Mouse (Mus musculus): ENCODE results near the gene Gnb1l. TPM values are rescaled to one million over a fixed set of nuclear protein-coding genes. Genes with fewer than 3 reads are reported as not detected.

The Gnb1l gene
- total RNA-seq, 4 experiments from 2014 or later: 3.1 to 6.1 (median 3.7) TPM

Other genes starting within 250 kb of the Gnb1l start
- 10 to 100 TPM; 15.8 to 20.5 (median 19.1) TPM for gene Ranbp1, start 250.0 kb upstream of the Gnb1l start, total RNA-seq (2022)
- not detected for gene Gm49776, start 240.4 kb upstream of the Gnb1l start, total RNA-seq (2022)
- 10 to 100 TPM; 10.7 to 14.7 (median 12.5) TPM for gene Dgcr8, start 209.5 kb upstream of the Gnb1l start, total RNA-seq (2022)
- gene Tango2, start 150.6 kb upstream of the Gnb1l start, total RNA-seq (2022): 10 to 100 TPM; 29.9 to 53.4 (median 43.1) TPM
- gene Arvcf, start 150.5 kb upstream of the Gnb1l start, total RNA-seq (2022): 10 to 100 TPM in 2 of 4 experiments, 1 to 10 TPM in 2; 7.8 to 12.7 (median 9.9) TPM
- gene Txnrd2, start 72.3 kb upstream of the Gnb1l start, total RNA-seq (2022): 10 to 100 TPM; 17.2 to 23.5 (median 21.3) TPM
- 10 to 100 TPM; 36.7 to 39.9 (median 38.5) TPM for gene Comt, start 71.9 kb upstream of the Gnb1l start, total RNA-seq (2022)
- 1 to 10 TPM; 2.9 to 4.6 (median 3.7) TPM for gene Rtl10, start 188 bp downstream of the Gnb1l start, total RNA-seq (2022)
- 1 to 10 TPM; 3.0 to 5.8 (median 3.9) TPM for gene Tbx1, start 92.0 kb downstream of the Gnb1l start, total RNA-seq (2022)
- gene Gp1bb, start 123.7 kb downstream of the Gnb1l start, total RNA-seq (2022): not detected
- gene Gm49601, start 127.7 kb downstream of the Gnb1l start, total RNA-seq (2022): under 1 TPM in 3 of 4 experiments, not detected in 1; 0.29 to 0.48 (median 0.47) TPM
- 1 to 10 TPM; 1.7 to 2.7 (median 2.3) TPM for gene Sept5, start 131.2 kb downstream of the Gnb1l start, total RNA-seq (2022)